Mouse (Mus musculus) bone marrow, adult 2 months (tissue): ENCODE data around the gene Suox. TPM values are rescaled to one million over a fixed set of nuclear protein-coding genes. Genes with fewer than 3 reads are reported as not detected.
A peak's percentile ranks its signal among the peaks of the same experiment; 100 is the strongest.
"Not testable (repeated sequence)": the region's sequence is repeated elsewhere in the genome, so short reads cannot be mapped to it uniquely, and the experiment has no call there.

Experiments used
- H3K27ac ChIP-seq: fragments of 200-500 bp; 2 replicates; pipeline ENCODE4 v1.5.1; 2012; ENCODE audit warnings: low read depth, mild to moderate bottlenecking, control low read depth, inconsistent platforms, low read length; ENCODE audit not compliant: control insufficient read depth, poor library complexity, insufficient read depth
- H3K4me1 ChIP-seq: fragments of 200-500 bp; 2 replicates; pipeline ENCODE4 v1.6.1; 2011; ENCODE audit warnings: low read length; ENCODE audit not compliant: control insufficient read depth, insufficient read depth
- H3K4me3 ChIP-seq: fragments of 200-500 bp; replicated peaks from 2 replicates; pipeline ENCODE3; 2011; ENCODE audit warnings: mild to moderate bottlenecking, low read depth, low read length, control low read depth; ENCODE audit not compliant: control insufficient read depth
- CTCF ChIP-seq: fragments of 200-500 bp; IDR thresholded peaks from 2 replicates; pipeline ENCODE4 v1.5.1; 2011; ENCODE audit warnings: low read length, control low read depth; ENCODE audit not compliant: control insufficient read depth, insufficient read depth
- POLR2A ChIP-seq: fragments of 200-500 bp; IDR thresholded peaks from 2 replicates; pipeline ENCODE4 v1.6.1; 2011; ENCODE audit warnings: low read depth, mild to moderate bottlenecking, control low read depth, low read length, borderline replicate concordance; ENCODE audit not compliant: control insufficient read depth
- WGBS: fragments of 180-500 bp; shearing (Covaris S2); methylation state at CpG from one replicate; pipeline ENCODE4 v1.1.7; 2018; 5-methylcytosine and 5-hydroxymethylcytosine counted together
- polyA plus RNA-seq: library from polyadenylated mRNA; stranded (reverse); fragments of >200 nt; gene quantifications from 2 replicates; pipeline ENCODE4 v1.2.4, GENCODE M21; 2011; ENCODE audit warnings: low replicate concordance; ENCODE audit not compliant: missing spikeins, insufficient read depth, insufficient read length

Suox gene
- 10.8 and 11.6 TPM in 2 replicates for polyA plus RNA-seq

- under 1% methylated on average over 60 of the region's 60 CpGs for WGBS
- H3K4me1 ChIP-seq, result no peaks in the 10 kb centered on the region
- TF ChIP-seq CTCF, result no peak
- peak; percentile 59; the same call in 1 of the 2 replicates for TF ChIP-seq POLR2A
- H3K27ac ChIP-seq, result peak within 1 kb of the TSS; percentile 61
- H3K4me3 ChIP-seq, result peak within 1 kb of the TSS; percentile 92
Observed at GRCm38 (mm10) chr10:128673763-128674468, at the start of gene Suox. Gene Suox (minus strand): TSS chr10:128674073.

GRCm38 (mm10) chr10:128715559-128716537, 42.0 kb upstream of the Suox start:
- H3K27ac ChIP-seq, result no peak overlapping the region
- TF ChIP-seq CTCF, result no peak
- no peak for TF ChIP-seq POLR2A
- H3K4me3 ChIP-seq, result no peak overlapping the region
- peaks cover 2% of the 10 kb centered on the region; the same call in 1 of the 2 replicates for H3K4me1 ChIP-seq
- WGBS, result 25% methylated on average over 19 of the region's 19 CpGs

GRCm38 (mm10) chr10:128711318-128711717, 37.4 kb upstream of the Suox start:
- H3K4me3 ChIP-seq, H3K4me1 ChIP-seq, H3K27ac ChIP-seq: not testable (repeated sequence)
- 90% methylated on average over 7 of the region's 7 CpGs for WGBS

- H3K27ac ChIP-seq, result peak overlapping the region; percentile 35
- 19% methylated on average over 11 of the region's 11 CpGs for WGBS
- no peak for TF ChIP-seq POLR2A
- no peak for TF ChIP-seq CTCF
- no peaks in the 10 kb centered on the region for H3K4me1 ChIP-seq
- peak overlapping the region; percentile 30 for H3K4me3 ChIP-seq
Observed at GRCm38 (mm10) chr10:128705317-128705693, 31.4 kb upstream of the Suox start.

GRCm38 (mm10) chr10:128704491-128705316, 30.8 kb upstream of the Suox start, which contains the start of gene Cdk2:
Gene Cdk2 (minus strand): TSS chr10:128705031.
- H3K4me1 ChIP-seq, result no peaks in the 10 kb centered on the region
- H3K27ac ChIP-seq, result peak within 1 kb of the TSS; percentile 92
- WGBS, result under 1% methylated on average over 62 of the region's 62 CpGs
- peak within 1 kb of the TSS; percentile 88 for H3K4me3 ChIP-seq
- no peak for TF ChIP-seq CTCF
- peak; percentile 87; the same call in 1 of the 2 replicates for TF ChIP-seq POLR2A

GRCm38 (mm10) chr10:128703895-128704294, 30.0 kb upstream of the Suox start, which contains the start of gene Pmel:
Gene Pmel (plus strand): TSS chr10:128704195.
- 13% methylated on average over 4 of the region's 4 CpGs for WGBS
- TF ChIP-seq CTCF, result no peak
- no peak for TF ChIP-seq POLR2A
- no peaks in the 10 kb centered on the region for H3K4me1 ChIP-seq
- H3K4me3 ChIP-seq, result peak within 1 kb of the TSS; percentile 88
- H3K27ac ChIP-seq, result peak within 1 kb of the TSS; percentile 92

- TF ChIP-seq POLR2A (no peak), CTCF (no peak)
- 45% methylated on average over 6 of the region's 6 CpGs for WGBS
- Histone ChIP-seq H3K4me1 (no peaks in the 10 kb centered on the region), H3K27ac (no peak overlapping the region), H3K4me3 (no peak overlapping the region)
Observed at GRCm38 (mm10) chr10:128702328-128703007, 28.6 kb upstream of the Suox start.
